Mouse (Mus musculus) brain, embryonic 14.5 days (tissue): ENCODE results near the gene Ddx60.

Experiments used
- CTCF ChIP-seq: fragments of 200-500 bp; IDR thresholded peaks from 2 replicates; pipeline ENCODE4 v1.5.1; 2012; ENCODE audit warnings: inconsistent platforms, mild to moderate bottlenecking, moderate library complexity, borderline replicate concordance; ENCODE audit not compliant: insufficient read depth, insufficient read length; ENCODE audit errors: extremely low read depth
- POLR2A ChIP-seq: fragments of 200-500 bp; IDR thresholded peaks from 2 replicates; pipeline ENCODE4 v1.6.1; 2012; ENCODE audit warnings: mild to moderate bottlenecking, inconsistent platforms, borderline replicate concordance; ENCODE audit not compliant: poor library complexity, insufficient read depth, insufficient read length, severe bottlenecking; ENCODE audit errors: extremely low read depth

DNA sequence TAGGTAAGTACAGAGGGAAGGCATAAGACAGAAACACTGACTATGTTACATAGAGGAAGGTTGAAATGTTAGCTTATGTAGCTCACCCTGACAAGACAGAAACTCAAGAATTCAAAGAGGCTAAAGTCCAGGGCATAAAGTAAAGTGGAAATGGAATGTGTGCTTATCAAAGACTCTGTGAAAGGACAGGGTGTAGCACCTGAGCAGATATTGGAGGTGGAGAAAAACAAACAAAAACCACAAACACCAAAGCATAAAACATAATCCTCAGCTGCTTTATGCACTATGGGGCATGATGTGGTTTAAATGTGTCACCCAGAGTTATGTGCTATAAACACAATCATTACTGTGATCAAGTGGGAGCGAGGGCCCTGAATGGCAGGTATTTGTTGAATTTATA, 3.4 kb upstream of the Ddx60 start:
- TF ChIP-seq POLR2A (no peak), CTCF (no peak)
